Mouse (Mus musculus) E14TG2a.4 (cell line): ENCODE measurements at regions not wholly inside any gene's neighbourhood (a gene's known extent, or its start where the extent isn't known, plus 50 kb on each side); places are given as distances from the start of the nearest gene placed in this dataset.

Source experiments
- CTCF ChIP-seq: conservative IDR thresholded peaks from 2 replicates; pipeline ENCODE4 v1.5.1; 2014; ENCODE audit warnings: low read length
- NANOG ChIP-seq: IDR thresholded peaks from 2 replicates; pipeline ENCODE4 v1.6.1; 2014; ENCODE audit warnings: borderline replicate concordance, low read length, mixed read lengths

DNA sequence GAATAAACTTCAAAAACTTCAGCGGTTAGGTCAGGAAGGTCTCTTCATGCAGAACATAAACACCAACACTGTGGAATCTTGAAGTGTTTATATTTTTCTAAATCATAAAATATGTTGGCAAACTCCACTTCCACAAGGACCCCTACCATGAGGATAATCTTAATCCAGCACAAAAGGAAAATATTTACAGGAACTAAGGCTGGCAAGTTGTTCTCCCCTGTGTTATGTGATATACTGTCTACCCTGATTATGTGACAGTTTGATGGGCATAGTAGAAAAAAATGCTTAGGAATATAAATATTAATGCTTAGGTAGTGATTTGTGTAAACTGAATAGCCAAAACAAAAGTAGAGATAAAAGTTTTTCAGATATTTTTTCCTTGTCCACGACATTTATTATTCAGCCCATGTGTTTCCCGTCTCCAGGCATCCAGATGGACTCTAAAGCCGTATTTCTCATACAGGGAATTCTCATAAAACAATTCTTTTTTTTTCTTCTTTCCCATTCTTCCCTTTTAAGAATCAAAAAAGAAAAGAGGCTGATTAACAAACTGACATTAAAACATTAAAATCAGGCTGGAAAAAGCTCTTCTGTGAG is 311.2 kb upstream of the Cdh11 start:
- TF ChIP-seq CTCF = no peak
- no peak for TF ChIP-seq NANOG
